Comparison of ENCODE assay signal across 20 mouse cellular contexts in genomic region chr6:129512868-129513267, GRCm38 (mm10). TPM values are rescaled to one million over a fixed set of nuclear protein-coding genes. Genes with fewer than 3 reads are reported as not detected.
DNase-seq lines count a peak whose midpoint lies in the region; ATAC-seq and TF ChIP-seq lines count a peak whose summit lies in the region.
"Had no signal": no experiment of that assay in that cellular context is flagged by ENCODE, and none has a peak within 500 bp of the region (broad histone marks: within the 10 kb centered on the region; RNA-seq: fewer than 3 reads in every experiment).

No protein-coding gene starts in this region.

- no peak for TF ChIP-seq CTCF in kidney, adult 2 months (conservative IDR thresholded peaks at IDR 0.05; ENCODE audit: insufficient read depth, insufficient read length, low read depth, low read length)
- TF ChIP-seq CTCF in layer of hippocampus, adult 2 months (conservative IDR thresholded peaks at IDR 0.05) = no peak

- peak overlapping the region; percentile 9; the same call in 1 of the 2 replicates for H3K4me2 ChIP-seq in stomach, embryonic 16.5 days (ENCODE audit: low read depth, low read length)
- H3K4me2 ChIP-seq: embryonic facial prominence, embryonic 15.5 days; forebrain, embryonic 12.5 days; heart, embryonic 11.5 days; limb, embryonic 15.5 days; midbrain, embryonic 15.5 days; neural tube, embryonic 12.5 days had no signal

- no peak for DNase-seq in kidney, adult 2 months
- no peak for DNase-seq in kidney, postnatal 36 days
- peak; percentile 42 for DNase-seq in hindlimb bud, embryonic 11.5 days (ENCODE audit: extremely low spot score, low read depth, low spot score)
- peak; percentile 69 for DNase-seq in limb, embryonic 10.5 days (ENCODE audit: low spot score)
- DNase-seq in layer of hippocampus, adult 2 months (ENCODE audit: low spot score in 2 of 2) = no peak
- DNase-seq in liver = no peak
- DNase-seq: cerebellum, postnatal 25 days; heart, postnatal 4 days; lung, adult 18-20 months; right cerebral cortex, postnatal 25 days; thymus, postnatal 25 days had no signal

- H3K36me3 ChIP-seq in kidney, adult 2 months (ENCODE audit: control insufficient read depth, insufficient read depth, low read length) = no peaks in the 10 kb centered on the region; the same call in 1 of the 2 replicates
- H3K36me3 ChIP-seq in limb, embryonic 10.5 days = no peaks in the 10 kb centered on the region
- no peaks in the 10 kb centered on the region for H3K36me3 ChIP-seq in stomach, embryonic 16.5 days (ENCODE audit: control insufficient read depth, insufficient read depth, low read length)
- H3K36me3 ChIP-seq: embryonic facial prominence, embryonic 15.5 days; forebrain, embryonic 12.5 days; limb, embryonic 15.5 days; midbrain, embryonic 15.5 days; neural tube, embryonic 12.5 days had no signal

- TF ChIP-seq POLR2A in kidney, adult 2 months (IDR thresholded peaks at IDR 0.05; ENCODE audit: low read depth, low read length) = no peak

- no peak overlapping the region for H3K9ac ChIP-seq in stomach, embryonic 16.5 days (ENCODE audit: low read length)
- H3K9ac ChIP-seq: embryonic facial prominence, embryonic 15.5 days; forebrain, embryonic 12.5 days; limb, embryonic 15.5 days; midbrain, embryonic 15.5 days; neural tube, embryonic 12.5 days had no signal

- H3K4me3 ChIP-seq in kidney, adult 2 months (ENCODE audit: insufficient read depth, low read depth, low read length) = peak overlapping the region; percentile 42
- H3K4me3 ChIP-seq in limb, embryonic 10.5 days = no peak overlapping the region
- no peak overlapping the region for H3K4me3 ChIP-seq in stomach, embryonic 16.5 days (replicated peaks; ENCODE audit: low read length)
- H3K4me3 ChIP-seq in layer of hippocampus, adult 2 months = no peak overlapping the region
- H3K4me3 ChIP-seq: embryonic facial prominence, embryonic 15.5 days; forebrain, embryonic 12.5 days; limb, embryonic 15.5 days; midbrain, embryonic 15.5 days; neural tube, embryonic 12.5 days had no signal

- peaks cover 9% of the 10 kb centered on the region; the same call in 1 of the 2 replicates for H3K4me1 ChIP-seq in kidney, adult 2 months (ENCODE audit: control insufficient read depth, insufficient read depth, low read length)
- H3K4me1 ChIP-seq in limb, embryonic 10.5 days = peaks cover 29% of the 10 kb centered on the region
- H3K4me1 ChIP-seq in stomach, embryonic 16.5 days (ENCODE audit: control insufficient read depth, insufficient read depth, low read length) = peaks cover 17% of the 10 kb centered on the region
- H3K4me1 ChIP-seq: embryonic facial prominence, embryonic 15.5 days; forebrain, embryonic 12.5 days; midbrain, embryonic 15.5 days; neural tube, embryonic 12.5 days had no signal

- no peaks in the 10 kb centered on the region for H3K27me3 ChIP-seq in kidney, adult 2 months (replicated peaks; ENCODE audit: control insufficient read depth, insufficient read depth, low read length)
- no peaks in the 10 kb centered on the region for H3K27me3 ChIP-seq in limb, embryonic 10.5 days (ENCODE audit: low read depth, poor library complexity, severe bottlenecking)
- H3K27me3 ChIP-seq in stomach, embryonic 16.5 days (ENCODE audit: control insufficient read depth, insufficient read depth, low read length) = no peaks in the 10 kb centered on the region
- H3K27me3 ChIP-seq: embryonic facial prominence, embryonic 15.5 days; forebrain, embryonic 12.5 days; limb, embryonic 15.5 days; midbrain, embryonic 15.5 days; neural tube, embryonic 12.5 days had no signal

- WGBS in kidney, adult 2 months = 36% methylated on average over 8 of the region's 8 CpGs
- WGBS in limb, embryonic 10.5 days = 21% methylated on average over 8 of the region's 8 CpGs
- WGBS in stomach, embryonic 16.5 days = 27% methylated on average over 8 of the region's 8 CpGs

- ATAC-seq in stomach, embryonic 16.5 days (ENCODE audit: insufficient read depth, low FRiP score) = peak; percentile 35; the same call in 1 of the 2 replicates
- ATAC-seq: activated CD4-positive, CD25-positive, alpha-beta regulatory T cell, adult 4 months; midbrain, embryonic 15.5 days had no signal

- peak overlapping the region; percentile 80 for H3K27ac ChIP-seq in kidney, adult 2 months (ENCODE audit: insufficient read depth, low read depth, low read length)
- no peak overlapping the region for H3K27ac ChIP-seq in limb, embryonic 10.5 days
- peak overlapping the region; percentile 66 for H3K27ac ChIP-seq in stomach, embryonic 16.5 days (ENCODE audit: low read length)
- no peak overlapping the region for H3K27ac ChIP-seq in layer of hippocampus, adult 2 months
- H3K27ac ChIP-seq: embryonic facial prominence, embryonic 15.5 days; forebrain, embryonic 12.5 days; limb, embryonic 15.5 days; midbrain, embryonic 15.5 days; neural tube, embryonic 12.5 days had no signal

- H3K9me3 ChIP-seq in limb, embryonic 10.5 days (replicated peaks) = no peaks in the 10 kb centered on the region
- H3K9me3 ChIP-seq in stomach, embryonic 16.5 days (replicated peaks; ENCODE audit: control insufficient read depth, low read length) = no peaks in the 10 kb centered on the region
- H3K9me3 ChIP-seq: embryonic facial prominence, embryonic 15.5 days; forebrain, embryonic 12.5 days; limb, embryonic 15.5 days; midbrain, embryonic 15.5 days; neural tube, embryonic 12.5 days had no signal

RNA-seq across cellular contexts. Expression of gene Tmem52b, which starts 0.5 kb away (rescaled TPM):
- 124 and 212 TPM in 2 replicates for polyA plus RNA-seq in kidney, adult 2 months (2012; rRNA removed)
- not detected in 2 replicates for polyA plus RNA-seq in limb, embryonic 10.5 days (2016; fragmentation: Nextera tagmentation; extraction: Ambion mirVana)
- not detected in 2 replicates for polyA plus RNA-seq in stomach, embryonic 16.5 days (2015; fragmentation: Nextera tagmentation; extraction: Ambion mirVana)
- not detected for total RNA-seq in layer of hippocampus, adult 2 months (2021)
- total RNA-seq: gastrocnemius, postnatal 4 days; heart, postnatal 4 days had no signal
- polyA plus RNA-seq: activated CD4-positive, CD25-positive, alpha-beta regulatory T cell, adult 4 months; embryonic facial prominence, embryonic 15.5 days; forebrain, embryonic 12.5 days; heart, embryonic 11.5 days; neural tube, embryonic 12.5 days had no signal

RNA-seq across cellular contexts. Expression of gene Olr1, which starts 5.9 kb away (rescaled TPM):
- 0.03 and 0.17 TPM in 2 replicates for polyA plus RNA-seq in kidney, adult 2 months (2012; rRNA removed)
- 0.16 TPM in 1 of 2 replicates, not detected in the other for polyA plus RNA-seq in limb, embryonic 10.5 days (2016; fragmentation: Nextera tagmentation; extraction: Ambion mirVana)
- polyA plus RNA-seq in stomach, embryonic 16.5 days (2015; fragmentation: Nextera tagmentation; extraction: Ambion mirVana) = 0.07 and 0.15 TPM in 2 replicates
- not detected for total RNA-seq in layer of hippocampus, adult 2 months (2021)
- total RNA-seq: gastrocnemius, postnatal 4 days had no signal
- polyA plus RNA-seq: embryonic facial prominence, embryonic 15.5 days; forebrain, embryonic 12.5 days; limb, embryonic 15.5 days; midbrain, embryonic 15.5 days had no signal

RNA-seq across cellular contexts. Expression of gene Gabarapl1, which starts 20.1 kb away (rescaled TPM):
- 648 and 804 TPM in 2 replicates for polyA plus RNA-seq in kidney, adult 2 months (2012; rRNA removed)
- polyA plus RNA-seq in limb, embryonic 10.5 days (2016; fragmentation: Nextera tagmentation; extraction: Ambion mirVana) = 34.2 and 35.7 TPM in 2 replicates
- polyA plus RNA-seq in stomach, embryonic 16.5 days (2015; fragmentation: Nextera tagmentation; extraction: Ambion mirVana) = 42.8 and 44.6 TPM in 2 replicates
- total RNA-seq in layer of hippocampus, adult 2 months (2021) = 100 to 1,000 TPM; 675 to 689 TPM

Comparison
In these comparisons a context has a peak if more than half of its experiments do, and no peak if none do; other contexts are left out.
1. DNase-seq: peak in hindlimb bud, embryonic 11.5 days (single experiment) and limb, embryonic 10.5 days (single experiment); none in kidney, adult 2 months (single experiment), kidney, postnatal 36 days (0 of 2), layer of hippocampus, adult 2 months (0 of 2) and liver (single experiment).
2. H3K27ac ChIP-seq: peak in kidney, adult 2 months (single experiment) and stomach, embryonic 16.5 days (single experiment); none in limb, embryonic 10.5 days (single experiment) and layer of hippocampus, adult 2 months (single experiment).
3. RNA of gene Tmem52b, which starts 0.5 kb away (polyA plus RNA-seq): 124 to 212 TPM in kidney, adult 2 months; not detected in stomach, embryonic 16.5 days and not detected in limb, embryonic 10.5 days; every median in the first group is over 100 times any median in the second.
4. RNA of gene Gabarapl1, which starts 20.1 kb away (polyA plus RNA-seq): 648 to 804 TPM in kidney, adult 2 months; 42.8 to 44.6 TPM in stomach, embryonic 16.5 days and 34.2 to 35.7 TPM in limb, embryonic 10.5 days; every median in the first group is over 10 times any median in the second.